ENCODE assay signal across 8 mouse cellular contexts in the genomic region with DNA sequence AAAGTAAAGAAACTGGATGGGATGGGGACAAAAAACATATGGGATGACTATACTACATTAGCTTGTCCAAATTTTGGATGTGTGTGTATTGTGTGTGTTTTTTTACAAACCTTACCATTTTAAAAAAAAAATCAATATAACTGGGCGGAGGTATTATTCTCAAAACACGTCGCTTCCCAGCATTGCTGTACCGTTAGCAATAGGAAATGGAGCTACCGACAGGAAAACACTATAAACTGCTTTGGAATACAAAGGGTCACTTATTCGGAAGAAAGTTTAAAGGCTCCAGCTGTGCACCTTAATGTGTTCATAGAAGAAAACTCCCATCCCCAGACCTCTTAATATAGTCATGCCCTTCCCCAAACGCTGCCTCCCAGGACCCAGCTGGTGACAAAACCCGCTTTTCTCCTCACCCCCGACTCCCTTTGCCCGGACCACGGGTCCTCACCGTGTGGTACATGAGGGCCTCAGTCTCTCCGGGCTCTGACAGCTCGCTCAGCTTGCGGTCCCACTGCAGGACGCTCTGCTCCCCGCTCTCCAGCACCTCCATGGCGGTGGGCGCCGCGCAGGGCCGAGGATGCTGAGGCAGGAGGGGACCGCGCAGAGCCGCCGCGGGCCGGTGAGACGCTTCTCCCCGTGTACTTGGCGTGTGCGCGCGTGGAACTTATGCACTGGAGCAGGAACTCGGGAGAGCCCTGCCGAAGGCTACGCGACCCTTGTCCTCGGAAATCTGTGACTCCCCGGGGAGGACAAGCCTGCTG. TPM values are rescaled to one million over a fixed set of nuclear protein-coding genes. Genes with fewer than 3 reads are reported as not detected.
DNase-seq lines count a peak whose midpoint lies in the region; ATAC-seq and TF ChIP-seq lines count a peak whose summit lies in the region.

No protein-coding gene starts in this region.

- no peaks in the 10 kb centered on the region for H3K79me2 ChIP-seq in macrophage (ENCODE audit: inconsistent target)

- no peaks in the 10 kb centered on the region for H3K36me3 ChIP-seq in forebrain, embryonic 10.5 days (replicated peaks)
- H3K36me3 ChIP-seq in hindbrain, embryonic 16.5 days (ENCODE audit: control insufficient read depth, insufficient read depth, low read length), result no peaks in the 10 kb centered on the region
- no peaks in the 10 kb centered on the region for H3K36me3 ChIP-seq in macrophage (ENCODE audit: inconsistent target)
- no peaks in the 10 kb centered on the region for H3K36me3 ChIP-seq in stomach, postnatal 0 days (ENCODE audit: control insufficient read depth, insufficient read depth, low read length)

- peak overlapping the region; percentile 87 for H3K27ac ChIP-seq in forebrain, embryonic 10.5 days
- H3K27ac ChIP-seq in hindbrain, embryonic 16.5 days (ENCODE audit: low read depth, low read length), result peak overlapping the region; percentile 74
- 0 out of 2 replicates have a peak overlapping the region, but pooled peaks have one; percentile 32 for H3K27ac ChIP-seq in macrophage
- peak overlapping the region; percentile 94 for H3K27ac ChIP-seq in stomach, postnatal 0 days (replicated peaks)

- peaks cover 2% of the 10 kb centered on the region; the same call in 1 of the 2 replicates for H3K9me3 ChIP-seq in forebrain, embryonic 10.5 days
- no peaks in the 10 kb centered on the region for H3K9me3 ChIP-seq in hindbrain, embryonic 16.5 days (ENCODE audit: control insufficient read depth, low read length)
- no peaks in the 10 kb centered on the region for H3K9me3 ChIP-seq in stomach, postnatal 0 days (ENCODE audit: control insufficient read depth, low read length)

- H3K27me3 ChIP-seq in forebrain, embryonic 10.5 days (ENCODE audit: poor library complexity, severe bottlenecking), result peaks cover 9% of the 10 kb centered on the region; the same call in 1 of the 2 replicates
- no peaks in the 10 kb centered on the region for H3K27me3 ChIP-seq in hindbrain, embryonic 16.5 days (replicated peaks; ENCODE audit: control insufficient read depth, insufficient read depth, low read length)
- H3K27me3 ChIP-seq in stomach, postnatal 0 days (ENCODE audit: control insufficient read depth, insufficient read depth, low read length), result no peaks in the 10 kb centered on the region

- peak overlapping the region; percentile 95 for H3K4me3 ChIP-seq in lung, adult 2 months (replicated peaks; ENCODE audit: extremely low read depth, low read depth, low read length)
- peak overlapping the region; percentile 84 for H3K4me3 ChIP-seq in forebrain, embryonic 10.5 days
- peak overlapping the region; percentile 72 for H3K4me3 ChIP-seq in hindbrain, embryonic 16.5 days (ENCODE audit: low read length)
- peak overlapping the region; percentile 83 for H3K4me3 ChIP-seq in macrophage (ENCODE audit: inconsistent target)
- peak overlapping the region; percentile 90 for H3K4me3 ChIP-seq in stomach, postnatal 0 days (ENCODE audit: low read depth, low read length)

- no peak for TF ChIP-seq EP300 in stomach, postnatal 0 days (optimal IDR thresholded peaks at IDR 0.05)

- H3K9ac ChIP-seq in hindbrain, embryonic 16.5 days (ENCODE audit: low read depth, low read length), result peak overlapping the region; percentile 69
- H3K9ac ChIP-seq in stomach, postnatal 0 days (ENCODE audit: low read length), result peak overlapping the region; percentile 85

- under 1% methylated on average over 40 of the region's 40 CpGs for WGBS in lung, adult 2 months
- WGBS in forebrain, embryonic 10.5 days, result 2% methylated on average over 40 of the region's 40 CpGs
- WGBS in hindbrain, embryonic 16.5 days, result under 1% methylated on average over 40 of the region's 40 CpGs
- under 1% methylated on average over 39 of the region's 40 CpGs for WGBS in macrophage (ENCODE audit: missing documents)
- under 1% methylated on average over 40 of the region's 40 CpGs for WGBS in stomach, postnatal 0 days

- no peak for TF ChIP-seq CTCF in lung, adult 2 months (IDR thresholded peaks at IDR 0.05; ENCODE audit: insufficient read depth, low read length)
- TF ChIP-seq CTCF in stomach, postnatal 0 days (IDR thresholded peaks at IDR 0.05; ENCODE audit: low read depth), result no peak

- DNase-seq in lung, adult 2 months, result peak; percentile 61
- DNase-seq in lung, postnatal 25 days (ENCODE audit: low spot score), result no peak
- peak; percentile 45 for DNase-seq in adrenal gland, adult 8-10 months
- peak; percentile 44 for DNase-seq in forebrain, embryonic 10.5 days (ENCODE audit: extremely low spot score, low spot score)
- DNase-seq in stomach, postnatal 0 days (ENCODE audit: low spot score), result no peak
- no peak for DNase-seq in layer of hippocampus, adult 11-12 months (ENCODE audit: low spot score)

- peak; percentile 50 for ATAC-seq in hindbrain, embryonic 16.5 days
- peak; percentile 28 for ATAC-seq in stomach, postnatal 0 days (ENCODE audit: low FRiP score, low TSS enrichment)

- H3K4me1 ChIP-seq in lung, adult 2 months (ENCODE audit: control insufficient read depth, insufficient read depth, low read length), result peaks cover 11% of the 10 kb centered on the region
- peaks cover 30% of the 10 kb centered on the region for H3K4me1 ChIP-seq in forebrain, embryonic 10.5 days
- peaks cover 4% of the 10 kb centered on the region for H3K4me1 ChIP-seq in hindbrain, embryonic 16.5 days (ENCODE audit: control insufficient read depth, insufficient read depth, low read depth, low read length)
- no peaks in the 10 kb centered on the region for H3K4me1 ChIP-seq in stomach, postnatal 0 days (replicated peaks; ENCODE audit: control insufficient read depth, insufficient read depth)

- H3K4me2 ChIP-seq in hindbrain, embryonic 16.5 days (ENCODE audit: low read length), result peak overlapping the region; percentile 94
- peak overlapping the region; percentile 72 for H3K4me2 ChIP-seq in stomach, postnatal 0 days (replicated peaks; ENCODE audit: low read depth)

- no peak for TF ChIP-seq POLR2A in lung, adult 2 months (IDR thresholded peaks at IDR 0.05; ENCODE audit: borderline replicate concordance, extremely low read depth, low read depth, low read length)

RNA-seq across cellular contexts. Expression of a gene that starts 0.5 kb away (rescaled TPM):
- polyA plus RNA-seq in lung, adult 2 months (2012; rRNA removed), result 21.0 and 24.1 TPM in 2 replicates
- 100 to 1,000 TPM in 3 of 4 experiments, 10 to 100 TPM in 1; 95.9 to 118 (median 110) TPM for total RNA-seq in adrenal gland, adult 8-10 months (2022)
- polyA plus RNA-seq in forebrain, embryonic 10.5 days (2016; fragmentation: Nextera tagmentation; extraction: Ambion mirVana), result 5.2 and 5.9 TPM in 2 replicates
- polyA plus RNA-seq in hindbrain, embryonic 16.5 days (2015; fragmentation: Nextera tagmentation; extraction: Ambion mirVana), result 3.3 and 4.6 TPM in 2 replicates
- total RNA-seq in macrophage (2018; cell fraction: chromatin; rRNA removed), result 1 to 10 TPM in 23 of 26 experiments, under 1 TPM in 3; 0.51 to 8.5 (median 4.9) TPM
- 1 to 10 TPM; 2.9 to 9.7 (median 5.3) TPM for total RNA-seq in macrophage (2018; cell fraction: cytosol; rRNA removed)
- total RNA-seq in macrophage (2018; cell fraction: nucleus; rRNA removed), result 10 to 100 TPM in 3 of 26 experiments, 1 to 10 TPM in 23; 2.7 to 12.1 (median 6.0) TPM
- polyA plus RNA-seq in macrophage (2018), result 3.0 to 5.1 TPM (median 4.9 TPM) in 3 replicates
- polyA plus RNA-seq in stomach, postnatal 0 days (2015; fragmentation: Nextera tagmentation; extraction: Ambion mirVana), result 8.3 and 8.5 TPM in 2 replicates

Comparison
In these comparisons a context has a peak if more than half of its experiments do, and no peak if none do; other contexts are left out.
1. DNase-seq: peak in lung, adult 2 months (single experiment), adrenal gland, adult 8-10 months (single experiment) and forebrain, embryonic 10.5 days (single experiment); none in lung, postnatal 25 days (single experiment), stomach, postnatal 0 days (single experiment) and layer of hippocampus, adult 11-12 months (single experiment).
2. H3K27ac ChIP-seq: peak in every context shown above with its lines; median percentile 94 in stomach, postnatal 0 days; 87 in forebrain, embryonic 10.5 days; 74 in hindbrain, embryonic 16.5 days; 32 in macrophage.
3. Peak in every context shown above with its lines, with median percentiles within 50 percentile points of each other: H3K4me3 ChIP-seq.